ENCODE assay signal across 31 mouse cellular contexts in the genomic region with DNA sequence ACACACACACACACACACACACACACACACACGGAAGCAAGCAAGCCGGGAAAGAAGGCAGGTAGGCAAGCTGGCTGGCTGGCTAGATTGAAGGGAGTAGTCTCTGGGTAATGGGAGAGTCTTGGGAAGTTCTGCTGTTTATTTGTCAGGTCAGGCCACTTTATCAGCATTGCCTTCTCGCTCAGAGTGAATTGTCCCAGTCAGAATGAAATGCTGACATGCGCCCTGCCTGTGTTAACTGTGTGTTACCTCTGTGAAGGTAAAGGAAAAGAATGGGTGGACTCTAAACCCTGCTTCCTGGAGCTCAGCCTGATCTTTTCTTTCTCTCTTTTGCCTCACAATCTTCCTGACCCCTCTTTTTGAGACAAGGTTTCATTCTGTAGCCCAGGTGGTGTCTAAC. TPM values are rescaled to one million over a fixed set of nuclear protein-coding genes. Genes with fewer than 3 reads are reported as not detected.
DNase-seq lines count a peak whose midpoint lies in the region; ATAC-seq and TF ChIP-seq lines count a peak whose summit lies in the region.
"Had no signal": no experiment of that assay in that cellular context is flagged by ENCODE, and none has a peak within 500 bp of the region (broad histone marks: within the 10 kb centered on the region; RNA-seq: fewer than 3 reads in every experiment).

No protein-coding gene starts in this region.

- H3K27me3 ChIP-seq in liver, adult 2 months (ENCODE audit: control insufficient read depth, insufficient read depth, low read length): no peaks in the 10 kb centered on the region
- H3K27me3 ChIP-seq in liver, embryonic 13.5 days: no peaks in the 10 kb centered on the region
- no peaks in the 10 kb centered on the region for H3K27me3 ChIP-seq in stomach, embryonic 14.5 days (ENCODE audit: control insufficient read depth, insufficient read depth, low read length)
- H3K27me3 ChIP-seq in forebrain, postnatal 0 days (ENCODE audit: insufficient read depth, low read length): no peaks in the 10 kb centered on the region
- H3K27me3 ChIP-seq: embryonic facial prominence, embryonic 13.5 days; forebrain, embryonic 15.5 days; heart, embryonic 12.5 days; hindbrain, embryonic 13.5 days; limb, embryonic 15.5 days; lung, embryonic 15.5 days; megakaryocyte, embryonic 14.5 days; midbrain, embryonic 13.5 days; neural tube, embryonic 15.5 days; Patski had no signal

- peak overlapping the region; percentile 58 for H3K9ac ChIP-seq in liver, adult 2 months (ENCODE audit: low read depth, low read length)
- no peak overlapping the region for H3K9ac ChIP-seq in liver, embryonic 13.5 days
- H3K9ac ChIP-seq in stomach, embryonic 14.5 days (replicated peaks; ENCODE audit: low read depth, low read length): no peak overlapping the region
- no peak overlapping the region for H3K9ac ChIP-seq in forebrain, postnatal 0 days
- H3K9ac ChIP-seq: embryonic facial prominence, embryonic 13.5 days; forebrain, embryonic 15.5 days; heart, embryonic 12.5 days; hindbrain, embryonic 13.5 days; limb, embryonic 15.5 days; lung, embryonic 15.5 days; midbrain, embryonic 13.5 days; neural tube, embryonic 15.5 days had no signal

- H3K27ac ChIP-seq in liver, adult 2 months (replicated peaks; ENCODE audit: insufficient read depth, low read depth, low read length): peak overlapping the region; percentile 74
- peak overlapping the region; percentile 58 for H3K27ac ChIP-seq in liver, embryonic 13.5 days
- H3K27ac ChIP-seq in stomach, embryonic 14.5 days (ENCODE audit: low read length): peak overlapping the region; percentile 71; the same call in 1 of the 2 replicates
- H3K27ac ChIP-seq in forebrain, postnatal 0 days (ENCODE audit: low read depth, low read length): no peak overlapping the region
- H3K27ac ChIP-seq: embryonic facial prominence, embryonic 13.5 days; forebrain, embryonic 10.5 days; forebrain, embryonic 15.5 days; gastrocnemius, adult 2 months; heart, adult 2 months; hindbrain, embryonic 13.5 days; limb, embryonic 10.5 days; limb, embryonic 15.5 days; lung, embryonic 15.5 days; midbrain, embryonic 13.5 days; neural tube, embryonic 15.5 days had no signal

- no peak overlapping the region for H3K4me2 ChIP-seq in liver, embryonic 13.5 days
- no peak overlapping the region for H3K4me2 ChIP-seq in stomach, embryonic 14.5 days (replicated peaks; ENCODE audit: low read depth, low read length)
- H3K4me2 ChIP-seq in forebrain, postnatal 0 days (ENCODE audit: low read depth): no peak overlapping the region
- H3K4me2 ChIP-seq: embryonic facial prominence, embryonic 13.5 days; forebrain, embryonic 15.5 days; heart, embryonic 12.5 days; hindbrain, embryonic 13.5 days; limb, embryonic 15.5 days; lung, embryonic 15.5 days; midbrain, embryonic 13.5 days; neural tube, embryonic 15.5 days had no signal

- WGBS in liver, adult 2 months: 14% methylated on average over 4 of the region's 4 CpGs
- 43% methylated on average over 4 of the region's 4 CpGs for WGBS in liver, embryonic 13.5 days (ENCODE audit: insufficient replicate concordance)
- WGBS in stomach, embryonic 14.5 days: 24% methylated on average over 4 of the region's 4 CpGs
- WGBS in forebrain, postnatal 0 days: 48% methylated on average over 4 of the region's 4 CpGs

- H3K79me2 ChIP-seq in liver, adult 2 months (ENCODE audit: control insufficient read depth, insufficient read depth, low read length): no peaks in the 10 kb centered on the region

- no peak for TF ChIP-seq POLR2A in liver, adult 2 months (IDR thresholded peaks at IDR 0.05; ENCODE audit: extremely low read depth, insufficient read depth, low read length)

- H3K9me3 ChIP-seq in liver, embryonic 13.5 days (replicated peaks): no peaks in the 10 kb centered on the region
- H3K9me3 ChIP-seq in stomach, embryonic 14.5 days (ENCODE audit: control insufficient read depth, low read depth, low read length): no peaks in the 10 kb centered on the region
- H3K9me3 ChIP-seq in forebrain, postnatal 0 days (ENCODE audit: low read length): no peaks in the 10 kb centered on the region
- H3K9me3 ChIP-seq: embryonic facial prominence, embryonic 13.5 days; forebrain, embryonic 10.5 days; forebrain, embryonic 15.5 days; heart, embryonic 12.5 days; hindbrain, embryonic 13.5 days; limb, embryonic 10.5 days; limb, embryonic 15.5 days; lung, embryonic 15.5 days; midbrain, embryonic 13.5 days; neural tube, embryonic 15.5 days had no signal

- no peaks in the 10 kb centered on the region for H3K36me3 ChIP-seq in liver, adult 2 months (ENCODE audit: control insufficient read depth, insufficient read depth, low read length)
- no peaks in the 10 kb centered on the region for H3K36me3 ChIP-seq in liver, embryonic 13.5 days
- no peaks in the 10 kb centered on the region for H3K36me3 ChIP-seq in stomach, embryonic 14.5 days (ENCODE audit: control insufficient read depth, insufficient read depth, low read length)
- no peaks in the 10 kb centered on the region for H3K36me3 ChIP-seq in forebrain, postnatal 0 days (ENCODE audit: insufficient read depth)
- H3K36me3 ChIP-seq: embryonic facial prominence, embryonic 13.5 days; forebrain, embryonic 10.5 days; forebrain, embryonic 15.5 days; heart, embryonic 12.5 days; hindbrain, embryonic 13.5 days; limb, embryonic 10.5 days; limb, embryonic 15.5 days; lung, embryonic 15.5 days; midbrain, embryonic 13.5 days; neural tube, embryonic 15.5 days had no signal

- no peak for TF ChIP-seq CTCF in liver, adult 2 months (IDR thresholded peaks at IDR 0.05; ENCODE audit: low read depth, low read length)
- no peak for TF ChIP-seq CTCF in forebrain, postnatal 0 days (IDR thresholded peaks at IDR 0.05; ENCODE audit: low read depth)

- no peak for ATAC-seq in liver, embryonic 13.5 days (ENCODE audit: low read depth)
- 0 out of 2 replicates have a peak, but pooled peaks have one; percentile 56 for ATAC-seq in stomach, embryonic 14.5 days (ENCODE audit: insufficient number of reproducible peaks, insufficient read depth, low FRiP score, low read depth)
- ATAC-seq in forebrain, postnatal 0 days: no peak
- ATAC-seq: forebrain, embryonic 15.5 days; midbrain, embryonic 13.5 days; Patski had no signal

- H3K4me1 ChIP-seq in liver, adult 2 months (ENCODE audit: control insufficient read depth, insufficient read depth, low read length): peaks cover 26% of the 10 kb centered on the region
- H3K4me1 ChIP-seq in liver, embryonic 13.5 days (replicated peaks): 0 out of 2 replicates have a peak, but pooled peaks cover 9% of the 10 kb centered on the region
- no peaks in the 10 kb centered on the region for H3K4me1 ChIP-seq in stomach, embryonic 14.5 days (ENCODE audit: control insufficient read depth, insufficient read depth, low read length)
- H3K4me1 ChIP-seq in forebrain, postnatal 0 days (ENCODE audit: insufficient read depth): no peaks in the 10 kb centered on the region
- H3K4me1 ChIP-seq: forebrain, embryonic 15.5 days; hindbrain, embryonic 13.5 days; lung, embryonic 15.5 days; midbrain, embryonic 13.5 days had no signal

- no peak overlapping the region for H3K4me3 ChIP-seq in liver, adult 2 months (ENCODE audit: insufficient read depth, low read depth, low read length)
- no peak overlapping the region for H3K4me3 ChIP-seq in liver, embryonic 13.5 days (replicated peaks)
- H3K4me3 ChIP-seq in stomach, embryonic 14.5 days (ENCODE audit: low read depth, low read length): no peak overlapping the region
- no peak overlapping the region for H3K4me3 ChIP-seq in forebrain, postnatal 0 days (ENCODE audit: low read depth, low read length)
- H3K4me3 ChIP-seq: embryonic facial prominence, embryonic 13.5 days; forebrain, embryonic 10.5 days; forebrain, embryonic 15.5 days; gastrocnemius, adult 2 months; heart, adult 2 months; heart, embryonic 12.5 days; hindbrain, embryonic 13.5 days; limb, embryonic 10.5 days; limb, embryonic 15.5 days; lung, embryonic 15.5 days; megakaryocyte, embryonic 14.5 days; midbrain, embryonic 13.5 days; neural tube, embryonic 15.5 days had no signal

- peak; percentile 62 for DNase-seq in liver, adult 2 months (ENCODE audit: extremely low read depth, low read depth, low spot score)
- no peak for DNase-seq in liver
- no peak for DNase-seq in liver, embryonic 13.5 days
- DNase-seq in natural killer cell, adult 2 months (ENCODE audit: low spot score in 2 of 2): no peak
- DNase-seq in gastrocnemius, postnatal 10 days: no peak
- no peak for DNase-seq in layer of hippocampus, postnatal 25 days (ENCODE audit: extremely low spot score in 1 of 2, low spot score in 1 of 2)
- no peak for DNase-seq in forebrain, postnatal 0 days
- DNase-seq: adrenal gland, postnatal 14 days; cerebellum, adult 11 months; cerebellum, postnatal 10 days; gastrocnemius, adult 2 months; heart, adult 2 months; heart, postnatal 4 days; kidney, adult 2 months; lung, postnatal 4 days; right cerebral cortex, postnatal 25 days; thymus, adult 18-20 months; thymus, postnatal 25 days had no signal

RNA-seq across cellular contexts. Expression of gene Rnf103, which starts 5.7 kb away (rescaled TPM):
- 70.7 and 73.3 TPM in 2 replicates for total RNA-seq in liver, adult 2 months (2014; rRNA removed)
- 27.2 and 27.7 TPM in 2 replicates for polyA plus RNA-seq in liver, adult 2 months (2012; rRNA removed)
- polyA plus RNA-seq in liver, embryonic 13.5 days (2015; fragmentation: Nextera tagmentation; extraction: Ambion mirVana): 5.4 and 6.9 TPM in 2 replicates
- polyA plus RNA-seq in stomach, embryonic 14.5 days (2014; fragmentation: Nextera tagmentation; extraction: Ambion mirVana): 21.7 and 27.3 TPM in 2 replicates
- 10 to 100 TPM; 20.5 to 22.9 TPM for total RNA-seq in gastrocnemius, postnatal 10 days (2021)
- total RNA-seq in layer of hippocampus, postnatal 25 days (2021): 10 to 100 TPM; 46.0 to 48.3 TPM
- 34.5 and 41.0 TPM in 2 replicates for total RNA-seq in forebrain, postnatal 0 days (2014; rRNA removed)
- 15.6 and 21.3 TPM in 2 replicates for polyA plus RNA-seq in forebrain, postnatal 0 days (2015; fragmentation: Nextera tagmentation; extraction: Ambion mirVana)

RNA-seq across cellular contexts. Expression of gene Rmnd5a, which starts 47.5 kb away (rescaled TPM):
- total RNA-seq in liver, adult 2 months (2014; rRNA removed): 125 and 136 TPM in 2 replicates
- polyA plus RNA-seq in liver, adult 2 months (2012; rRNA removed): 31.1 and 35.3 TPM in 2 replicates
- polyA plus RNA-seq in liver, embryonic 13.5 days (2015; fragmentation: Nextera tagmentation; extraction: Ambion mirVana): 5.6 and 6.2 TPM in 2 replicates
- 8.3 and 10.4 TPM in 2 replicates for polyA plus RNA-seq in stomach, embryonic 14.5 days (2014; fragmentation: Nextera tagmentation; extraction: Ambion mirVana)
- 10 to 100 TPM; 58.0 to 61.9 TPM for total RNA-seq in gastrocnemius, postnatal 10 days (2021)
- 10 to 100 TPM; 90.8 to 96.3 TPM for total RNA-seq in layer of hippocampus, postnatal 25 days (2021)
- 45.6 and 55.6 TPM in 2 replicates for total RNA-seq in forebrain, postnatal 0 days (2014; rRNA removed)
- polyA plus RNA-seq in forebrain, postnatal 0 days (2015; fragmentation: Nextera tagmentation; extraction: Ambion mirVana): 5.3 and 6.4 TPM in 2 replicates

RNA-seq across cellular contexts. Expression of gene Chmp3, which starts 55.6 kb away (rescaled TPM):
- total RNA-seq in liver, adult 2 months (2014; rRNA removed): 44.3 and 49.6 TPM in 2 replicates
- 22.9 and 24.0 TPM in 2 replicates for polyA plus RNA-seq in liver, adult 2 months (2012; rRNA removed)
- polyA plus RNA-seq in liver, embryonic 13.5 days (2015; fragmentation: Nextera tagmentation; extraction: Ambion mirVana): 35.6 and 43.2 TPM in 2 replicates
- polyA plus RNA-seq in stomach, embryonic 14.5 days (2014; fragmentation: Nextera tagmentation; extraction: Ambion mirVana): 57.5 and 81.6 TPM in 2 replicates
- total RNA-seq in gastrocnemius, postnatal 10 days (2021): 10 to 100 TPM; 41.7 to 53.2 TPM
- 10 to 100 TPM; 83.6 to 97.4 TPM for total RNA-seq in layer of hippocampus, postnatal 25 days (2021)
- total RNA-seq in forebrain, postnatal 0 days (2014; rRNA removed): 83.0 and 90.3 TPM in 2 replicates
- 60.1 and 63.8 TPM in 2 replicates for polyA plus RNA-seq in forebrain, postnatal 0 days (2015; fragmentation: Nextera tagmentation; extraction: Ambion mirVana)
